Comparison of ENCODE assay signal across 8 mouse cellular contexts in genomic region chr8:86016806-86017205, GRCm38 (mm10).
"Had no signal": no experiment of that assay in that cellular context is flagged by ENCODE, and none has a peak within 500 bp of the region (broad histone marks: within the 10 kb centered on the region; RNA-seq: fewer than 3 reads in every experiment).

No protein-coding gene starts in this region.

- DNase-seq: kidney, postnatal 10 days; kidney, postnatal 4 days; lung, embryonic 14.5 days; lung, postnatal 10 days; lung, postnatal 4 days; right cerebral cortex, postnatal 14 days; thymus, adult 2 months; thymus, postnatal 25 days had no signal
